Mouse (Mus musculus): ENCODE results near the gene Adarb2. TPM values are rescaled to one million over a fixed set of nuclear protein-coding genes. Genes with fewer than 3 reads are reported as not detected.

Gene Adarb2
- polyA plus RNA-seq, 1 experiment: not detected

GRCm38 (mm10) chr13:8770616-8771015 is 568.0 kb downstream of the Adarb2 start:
- Histone ChIP-seq H3K36me3 (ENCODE audit: control insufficient read depth, insufficient read depth, low read length) (no peaks in the 10 kb centered on the region), H3K27ac (ENCODE audit: insufficient read depth, low read depth, low read length) (no peak overlapping the region), H3K27me3 (replicated peaks; ENCODE audit: control insufficient read depth, insufficient read depth, low read length) (no peaks in the 10 kb centered on the region), H3K4me1 (ENCODE audit: control insufficient read depth, insufficient read depth, low read length) (no peaks in the 10 kb centered on the region), H3K4me3 (ENCODE audit: insufficient read depth, low read depth, low read length) (no peak overlapping the region)
- TF ChIP-seq POLR2A (IDR thresholded peaks at IDR 0.05; ENCODE audit: low read depth, low read length): no peak
- no peak for TF ChIP-seq CTCF (conservative IDR thresholded peaks at IDR 0.05; ENCODE audit: insufficient read depth, insufficient read length, low read depth, low read length)
- WGBS: 32% methylated on average over 4 of the region's 4 CpGs
- no peak for DNase-seq

- Histone ChIP-seq H3K4me3 (ENCODE audit: insufficient read depth, low read depth, low read length) (no peak overlapping the region), H3K27me3 (replicated peaks; ENCODE audit: control insufficient read depth, insufficient read depth, low read length) (no peaks in the 10 kb centered on the region), H3K4me1 (ENCODE audit: control insufficient read depth, insufficient read depth, low read length) (no peaks in the 10 kb centered on the region), H3K27ac (ENCODE audit: insufficient read depth, low read depth, low read length) (no peak overlapping the region), H3K36me3 (ENCODE audit: control insufficient read depth, insufficient read depth, low read length) (no peaks in the 10 kb centered on the region)
- no peak for TF ChIP-seq POLR2A (IDR thresholded peaks at IDR 0.05; ENCODE audit: low read depth, low read length)
- TF ChIP-seq CTCF (conservative IDR thresholded peaks at IDR 0.05; ENCODE audit: insufficient read depth, insufficient read length, low read depth, low read length): peak; percentile 73
- 52% methylated on average over 4 of the region's 4 CpGs for WGBS
- DNase-seq: peak; percentile 62
These were observed 577.8 kb downstream of the Adarb2 start for GRCm38 (mm10) chr13:8780441-8780840.

DNA sequence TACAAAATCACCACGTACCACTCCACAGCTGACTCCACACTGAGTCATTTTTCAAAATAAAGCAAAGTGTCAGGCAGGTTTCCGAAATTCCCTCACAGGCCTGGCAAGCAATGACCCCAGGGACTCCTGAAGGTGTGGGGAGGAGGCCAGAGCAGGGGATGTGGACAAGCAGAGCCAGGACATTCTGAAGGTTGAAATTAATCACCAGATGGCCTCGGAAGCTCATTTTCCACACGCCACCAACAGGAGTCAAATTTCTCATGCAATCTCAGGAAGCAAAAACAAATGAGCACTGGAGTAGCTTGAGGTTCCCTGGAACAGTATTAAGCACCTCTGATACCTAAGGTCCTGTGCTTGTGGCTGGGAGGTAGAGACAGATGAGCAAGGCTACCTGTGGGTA is 580.0 kb downstream of the Adarb2 start:
- H3K27me3 ChIP-seq (replicated peaks; ENCODE audit: control insufficient read depth, insufficient read depth, low read length): no peaks in the 10 kb centered on the region
- no peak overlapping the region for H3K4me3 ChIP-seq (ENCODE audit: insufficient read depth, low read depth, low read length)
- no peaks in the 10 kb centered on the region for H3K4me1 ChIP-seq (ENCODE audit: control insufficient read depth, insufficient read depth, low read length)
- TF ChIP-seq CTCF (conservative IDR thresholded peaks at IDR 0.05; ENCODE audit: insufficient read depth, insufficient read length, low read depth, low read length) (no peak), POLR2A (IDR thresholded peaks at IDR 0.05; ENCODE audit: low read depth, low read length) (no peak)
- H3K36me3 ChIP-seq (ENCODE audit: control insufficient read depth, insufficient read depth, low read length): no peaks in the 10 kb centered on the region
- WGBS: 13% methylated on average over 4 of the region's 4 CpGs
- DNase-seq: no peak
- H3K27ac ChIP-seq (ENCODE audit: insufficient read depth, low read depth, low read length): no peak overlapping the region

DNA sequence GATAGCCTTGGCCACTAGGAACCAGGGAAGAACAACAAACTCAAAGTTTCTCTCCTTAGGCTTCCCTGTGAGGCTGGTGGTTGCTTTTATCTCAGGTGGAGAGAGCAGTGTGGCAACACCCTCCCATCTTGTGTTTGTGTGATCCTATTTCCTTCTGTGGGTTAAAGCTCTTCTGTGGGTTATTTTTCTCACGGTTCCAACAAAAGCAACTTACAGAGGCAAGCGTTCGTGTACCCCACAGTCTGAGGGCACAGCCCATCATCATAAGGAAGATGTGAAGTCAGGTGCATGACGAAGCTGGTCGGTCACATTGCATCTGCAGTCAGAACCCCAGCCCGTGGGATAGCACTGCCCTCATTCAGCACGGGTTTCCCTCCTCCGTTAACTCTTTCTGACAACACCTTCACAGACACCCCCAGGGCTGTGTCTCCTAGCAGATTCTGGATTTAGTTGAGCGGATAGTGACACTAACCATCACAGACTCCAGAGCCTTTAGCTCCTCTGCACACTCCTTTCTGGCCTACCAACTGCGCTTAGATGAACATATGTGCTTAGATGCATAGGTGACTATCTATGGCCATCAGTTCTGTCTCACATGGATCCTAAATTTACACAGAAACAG is 581.1 kb downstream of the Adarb2 start:
- Histone ChIP-seq H3K4me3 (ENCODE audit: insufficient read depth, low read depth, low read length) (no peak overlapping the region), H3K36me3 (ENCODE audit: control insufficient read depth, insufficient read depth, low read length) (no peaks in the 10 kb centered on the region), H3K27me3 (replicated peaks; ENCODE audit: control insufficient read depth, insufficient read depth, low read length) (no peaks in the 10 kb centered on the region), H3K4me1 (ENCODE audit: control insufficient read depth, insufficient read depth, low read length) (no peaks in the 10 kb centered on the region), H3K27ac (ENCODE audit: insufficient read depth, low read depth, low read length) (no peak overlapping the region)
- no peak for DNase-seq
- 83% methylated on average over 10 of the region's 10 CpGs for WGBS
- TF ChIP-seq CTCF (conservative IDR thresholded peaks at IDR 0.05; ENCODE audit: insufficient read depth, insufficient read length, low read depth, low read length) (no peak), POLR2A (IDR thresholded peaks at IDR 0.05; ENCODE audit: low read depth, low read length) (no peak)

GRCm38 (mm10) chr13:8784308-8785061 is 581.8 kb downstream of the Adarb2 start:
- Histone ChIP-seq H3K4me3 (ENCODE audit: insufficient read depth, low read depth, low read length) (no peak overlapping the region), H3K27me3 (replicated peaks; ENCODE audit: control insufficient read depth, insufficient read depth, low read length) (no peaks in the 10 kb centered on the region), H3K4me1 (ENCODE audit: control insufficient read depth, insufficient read depth, low read length) (no peaks in the 10 kb centered on the region), H3K36me3 (ENCODE audit: control insufficient read depth, insufficient read depth, low read length) (no peaks in the 10 kb centered on the region), H3K27ac (ENCODE audit: insufficient read depth, low read depth, low read length) (no peak overlapping the region)
- TF ChIP-seq POLR2A (IDR thresholded peaks at IDR 0.05; ENCODE audit: low read depth, low read length) (no peak), CTCF (conservative IDR thresholded peaks at IDR 0.05; ENCODE audit: insufficient read depth, insufficient read length, low read depth, low read length) (no peak)
- no peak for DNase-seq
- WGBS: 85% methylated on average over 14 of the region's 14 CpGs

- H3K36me3 ChIP-seq (ENCODE audit: control insufficient read depth, insufficient read depth, low read length): no peaks in the 10 kb centered on the region
- TF ChIP-seq CTCF (conservative IDR thresholded peaks at IDR 0.05; ENCODE audit: insufficient read depth, insufficient read length, low read depth, low read length): peak; percentile 76
- TF ChIP-seq POLR2A (IDR thresholded peaks at IDR 0.05; ENCODE audit: low read depth, low read length): no peak
- 18% methylated on average over 9 of the region's 9 CpGs for WGBS
- DNase-seq: peak; percentile 48
- no peak overlapping the region for H3K27ac ChIP-seq (ENCODE audit: insufficient read depth, low read depth, low read length)
- no peaks in the 10 kb centered on the region for H3K4me1 ChIP-seq (ENCODE audit: control insufficient read depth, insufficient read depth, low read length)
- no peak overlapping the region for H3K4me3 ChIP-seq (ENCODE audit: insufficient read depth, low read depth, low read length)
- H3K27me3 ChIP-seq (replicated peaks; ENCODE audit: control insufficient read depth, insufficient read depth, low read length): no peaks in the 10 kb centered on the region
These were observed 582.5 kb downstream of the Adarb2 start for GRCm38 (mm10) chr13:8785185-8785584.

- H3K27me3 ChIP-seq (replicated peaks; ENCODE audit: control insufficient read depth, insufficient read depth, low read length): no peaks in the 10 kb centered on the region
- no peak overlapping the region for H3K4me3 ChIP-seq (ENCODE audit: insufficient read depth, low read depth, low read length)
- H3K27ac ChIP-seq (ENCODE audit: insufficient read depth, low read depth, low read length): no peak overlapping the region
- 64% methylated on average over 8 of the region's 8 CpGs for WGBS
- H3K4me1 ChIP-seq (ENCODE audit: control insufficient read depth, insufficient read depth, low read length): no peaks in the 10 kb centered on the region
- no peak for DNase-seq
- no peaks in the 10 kb centered on the region for H3K36me3 ChIP-seq (ENCODE audit: control insufficient read depth, insufficient read depth, low read length)
- TF ChIP-seq POLR2A (IDR thresholded peaks at IDR 0.05; ENCODE audit: low read depth, low read length) (no peak), CTCF (conservative IDR thresholded peaks at IDR 0.05; ENCODE audit: insufficient read depth, insufficient read length, low read depth, low read length) (no peak)
These were observed 590.6 kb downstream of the Adarb2 start for GRCm38 (mm10) chr13:8793217-8793616.
